Mouse (Mus musculus): Measurements from ENCODE around the gene Catsperg1.
"Not testable (repeated sequence)": the region's sequence is repeated elsewhere in the genome, so short reads cannot be mapped to it uniquely, and the experiment has no call there.

The Catsperg1 gene

DNA sequence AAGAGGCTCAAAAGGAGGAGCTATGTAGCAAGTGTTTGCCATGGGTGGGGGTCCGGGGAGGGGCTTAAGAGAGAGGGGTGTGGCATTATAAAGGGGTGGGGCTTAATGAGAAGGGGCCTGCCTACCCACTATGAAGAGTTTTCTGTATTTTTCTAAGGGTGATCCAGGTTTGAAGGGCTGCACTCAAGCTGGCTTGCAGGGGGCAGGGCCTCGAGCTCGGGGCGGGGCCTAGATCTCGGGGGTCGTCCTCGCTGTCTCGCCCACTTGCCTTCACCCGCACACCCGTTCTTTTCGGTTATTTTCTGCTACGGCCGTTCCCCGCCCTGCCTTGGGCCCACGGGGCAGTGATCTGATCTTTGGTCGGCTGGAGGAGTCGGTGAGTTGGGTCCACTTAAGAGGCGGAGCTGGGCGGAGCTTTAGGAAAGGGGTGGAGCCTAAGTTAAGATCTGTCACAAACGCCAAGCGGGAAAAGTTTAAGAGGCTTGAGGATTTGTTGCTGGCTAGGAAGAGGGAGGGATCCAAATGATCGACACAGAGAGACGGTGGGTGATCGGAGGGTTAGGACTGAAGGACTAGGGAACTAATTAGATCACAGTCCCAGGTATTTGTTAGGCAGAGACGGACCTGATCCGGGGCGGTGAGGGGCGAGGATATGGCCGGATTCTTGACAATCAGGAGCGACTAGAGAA is 43.6 kb downstream of the Catsperg1 start, which contains the start of the genes Ggn and Spred3:
Gene Ggn, plus strand, starts transcription at position 145 of the 689 bp plus-strand sequence.
Gene Spred3, minus strand, starts transcription at position 346 of the 689 bp plus-strand sequence.
- peak; percentile 38 for DNase-seq (ENCODE audit: low spot score)

DNA sequence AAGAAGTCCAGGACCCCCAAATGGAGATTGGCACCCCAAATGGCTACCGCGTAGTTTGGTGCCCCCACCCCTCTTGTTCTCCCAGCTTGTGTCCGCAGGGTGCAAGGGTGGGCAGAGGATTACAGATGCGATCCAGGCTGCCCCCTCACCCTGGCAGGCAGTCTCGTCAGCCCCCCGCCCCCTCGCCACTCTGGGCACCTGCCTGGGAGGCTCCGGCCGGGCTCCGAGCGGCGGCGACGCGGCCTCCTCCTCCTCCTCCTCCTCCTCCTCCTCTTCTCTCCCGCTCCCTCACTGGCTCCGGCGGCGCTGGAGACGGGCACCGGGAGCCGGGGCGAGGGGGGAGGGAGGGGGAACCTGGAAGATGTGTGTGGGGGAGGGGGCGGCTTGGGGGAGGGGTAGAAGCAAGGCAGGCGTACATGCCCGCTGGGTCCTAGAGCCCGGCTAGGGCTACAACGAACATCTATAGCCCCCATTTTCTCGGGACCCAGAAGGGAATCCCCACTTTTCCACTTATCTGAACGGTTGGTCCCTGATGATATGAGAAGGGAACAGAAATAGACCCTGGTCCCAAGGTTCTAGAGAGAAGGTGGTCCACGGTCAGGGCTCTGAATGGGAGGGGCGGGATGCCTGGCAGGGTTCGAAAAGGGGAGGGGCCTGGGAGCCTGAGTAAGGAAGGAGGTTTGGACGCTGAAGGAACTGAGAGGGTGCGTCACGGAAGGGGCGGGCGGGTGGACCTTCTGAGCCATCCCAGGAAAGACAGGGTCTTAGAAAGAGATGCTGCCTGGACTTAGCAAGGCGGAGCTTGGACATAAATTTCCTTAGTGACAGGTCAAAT is 44.4 kb downstream of the Catsperg1 start:
- DNase-seq (ENCODE audit: low spot score): no peak

DNA sequence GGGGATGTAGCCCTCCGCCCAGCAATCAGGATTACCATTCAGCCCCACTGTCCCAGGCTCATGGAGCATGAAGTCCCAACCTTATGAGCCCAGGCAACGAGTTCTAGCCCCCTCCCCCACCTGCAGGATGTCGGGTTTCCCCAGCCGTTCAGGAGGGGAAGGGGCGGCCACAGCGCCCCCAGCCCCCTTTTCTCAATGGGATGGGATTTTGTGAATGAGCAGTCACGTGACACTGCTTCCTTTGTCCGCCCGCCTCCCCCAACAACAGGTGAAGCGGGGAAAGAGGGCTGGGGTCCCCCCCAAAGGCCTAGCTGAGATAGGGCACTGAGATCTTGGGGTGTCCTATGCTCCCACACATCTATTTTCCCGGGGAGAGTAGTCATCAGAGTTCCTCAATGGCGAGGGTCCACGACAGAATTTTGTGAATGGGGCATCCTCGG is 45.0 kb downstream of the Catsperg1 start:
- no peak for DNase-seq (ENCODE audit: low spot score)

DNA sequence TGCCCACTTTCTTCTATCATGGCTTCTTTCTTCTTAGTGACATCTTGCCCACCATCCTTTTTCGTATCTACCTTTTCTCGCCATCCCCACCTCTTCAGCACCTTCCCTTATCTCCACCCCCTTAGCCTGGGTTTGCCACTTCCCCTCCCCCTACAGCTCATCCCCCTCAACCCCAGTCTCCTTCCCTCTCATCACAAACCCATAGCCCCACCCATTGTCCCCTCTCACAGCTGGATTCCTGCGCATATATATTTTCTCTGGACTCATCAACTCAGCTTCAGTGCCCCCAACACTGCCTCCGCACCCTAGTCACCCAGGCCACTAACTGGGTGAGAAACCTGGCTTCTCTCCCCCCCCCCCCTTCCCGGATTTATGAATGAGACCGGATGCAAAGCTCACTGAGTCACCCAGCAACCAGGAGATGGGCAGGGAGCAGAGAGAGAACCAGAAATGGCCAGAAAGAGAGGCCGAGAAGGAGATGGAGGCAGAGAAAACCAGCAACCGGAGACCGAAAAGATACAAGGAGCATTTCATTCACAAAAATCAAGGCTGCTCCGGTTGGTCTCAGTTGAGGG is 45.6 kb downstream of the Catsperg1 start:
- no peak for DNase-seq (ENCODE audit: low spot score)

DNA sequence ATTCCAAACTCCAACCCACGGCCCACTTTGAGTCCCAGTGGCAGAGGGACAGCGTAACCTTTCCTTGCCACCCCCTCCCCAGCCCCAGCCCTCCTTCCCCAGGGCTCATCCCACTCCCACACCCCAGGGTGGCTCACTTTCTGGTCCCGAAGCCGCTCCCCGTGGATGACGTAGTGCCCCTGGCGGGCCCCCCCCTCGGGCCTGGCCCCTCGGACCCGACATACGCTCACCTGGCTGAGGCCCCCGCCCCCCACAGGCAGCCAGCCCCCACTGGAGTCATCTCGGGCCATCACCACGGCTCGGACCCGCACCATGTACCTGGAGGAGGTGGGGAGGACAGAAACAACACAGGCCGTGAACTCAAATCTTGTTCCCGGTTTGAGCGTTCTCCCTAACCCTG is 46.2 kb downstream of the Catsperg1 start:
- DNase-seq (ENCODE audit: low spot score): no peak

DNA sequence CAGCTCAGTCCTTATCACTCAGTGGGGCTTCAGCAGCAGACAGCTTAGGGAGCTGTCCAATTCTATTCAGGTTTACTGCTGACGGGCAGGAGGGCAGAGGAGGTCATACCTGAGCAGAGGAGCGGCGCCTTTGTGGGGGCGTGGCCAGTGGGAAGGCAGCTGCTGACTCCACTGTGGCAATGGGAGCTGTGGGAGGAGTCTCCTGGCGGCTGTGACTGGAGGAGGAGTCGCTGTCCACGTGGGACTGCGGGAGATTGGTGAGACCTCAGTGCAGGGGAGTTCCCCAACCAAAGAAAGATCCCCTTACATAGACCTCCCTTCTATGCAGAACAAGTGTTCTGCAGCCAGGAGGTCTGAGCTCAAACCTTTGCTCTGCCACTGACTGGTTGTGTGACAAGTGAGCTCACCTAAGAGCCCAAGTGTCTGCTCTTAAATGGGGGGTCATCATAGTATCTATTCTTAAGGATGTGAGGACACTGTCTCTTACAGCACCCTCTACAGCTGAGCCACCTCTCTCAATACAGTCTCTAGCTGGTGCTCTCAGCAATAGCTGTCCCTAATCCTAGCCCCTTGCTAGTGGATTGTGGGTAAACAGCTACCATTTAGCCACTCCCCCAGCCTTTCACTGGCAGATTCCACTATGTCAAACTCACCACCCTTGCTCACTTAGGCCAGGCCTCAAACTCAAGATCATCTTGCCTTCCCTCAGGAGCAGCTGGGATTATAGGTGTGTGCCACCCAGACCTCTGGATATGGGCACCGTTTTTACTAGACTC is 50.9 kb downstream of the Catsperg1 start:
- no peak for DNase-seq (ENCODE audit: low spot score)

DNA sequence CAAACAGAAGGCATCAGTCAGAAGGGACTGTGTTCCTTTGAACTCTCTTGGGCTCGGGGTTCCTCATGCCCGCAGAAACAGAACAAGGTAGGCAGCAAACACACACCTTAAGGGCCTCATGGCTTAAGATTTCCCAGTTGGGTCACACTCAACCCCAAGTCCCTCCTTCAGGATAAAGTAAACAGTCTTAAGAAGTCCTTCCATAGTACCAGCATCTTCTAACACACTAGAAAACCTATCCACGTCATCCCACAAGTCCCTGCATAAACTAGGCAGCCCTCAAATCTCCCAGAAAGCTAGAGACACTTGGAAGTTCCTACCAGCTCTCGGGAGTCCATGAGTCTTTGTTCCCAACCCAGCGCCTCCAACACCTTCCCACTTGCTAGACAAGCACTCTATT is 51.5 kb downstream of the Catsperg1 start:
- no peak for DNase-seq (ENCODE audit: low spot score)

DNA sequence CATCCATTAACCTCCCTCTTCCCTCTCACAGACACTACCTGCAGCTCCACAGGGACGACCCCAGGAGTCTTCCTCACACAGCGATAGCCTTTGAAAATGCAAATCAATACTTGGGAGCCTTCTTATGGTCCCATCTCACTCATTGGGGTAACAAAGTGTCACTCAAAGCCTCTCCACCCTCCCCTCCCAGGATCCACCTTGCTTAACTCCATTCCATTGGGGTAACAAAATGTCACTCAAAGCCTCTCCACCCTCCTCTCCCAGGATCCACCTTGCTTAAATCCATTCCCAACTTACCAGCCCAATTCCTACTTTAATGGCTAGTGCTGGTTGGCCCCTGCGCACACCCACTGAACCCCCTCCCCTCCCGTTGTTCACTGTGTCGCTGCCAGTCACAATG is 55.6 kb downstream of the Catsperg1 start:
- no peak for DNase-seq (ENCODE audit: low spot score)

DNA sequence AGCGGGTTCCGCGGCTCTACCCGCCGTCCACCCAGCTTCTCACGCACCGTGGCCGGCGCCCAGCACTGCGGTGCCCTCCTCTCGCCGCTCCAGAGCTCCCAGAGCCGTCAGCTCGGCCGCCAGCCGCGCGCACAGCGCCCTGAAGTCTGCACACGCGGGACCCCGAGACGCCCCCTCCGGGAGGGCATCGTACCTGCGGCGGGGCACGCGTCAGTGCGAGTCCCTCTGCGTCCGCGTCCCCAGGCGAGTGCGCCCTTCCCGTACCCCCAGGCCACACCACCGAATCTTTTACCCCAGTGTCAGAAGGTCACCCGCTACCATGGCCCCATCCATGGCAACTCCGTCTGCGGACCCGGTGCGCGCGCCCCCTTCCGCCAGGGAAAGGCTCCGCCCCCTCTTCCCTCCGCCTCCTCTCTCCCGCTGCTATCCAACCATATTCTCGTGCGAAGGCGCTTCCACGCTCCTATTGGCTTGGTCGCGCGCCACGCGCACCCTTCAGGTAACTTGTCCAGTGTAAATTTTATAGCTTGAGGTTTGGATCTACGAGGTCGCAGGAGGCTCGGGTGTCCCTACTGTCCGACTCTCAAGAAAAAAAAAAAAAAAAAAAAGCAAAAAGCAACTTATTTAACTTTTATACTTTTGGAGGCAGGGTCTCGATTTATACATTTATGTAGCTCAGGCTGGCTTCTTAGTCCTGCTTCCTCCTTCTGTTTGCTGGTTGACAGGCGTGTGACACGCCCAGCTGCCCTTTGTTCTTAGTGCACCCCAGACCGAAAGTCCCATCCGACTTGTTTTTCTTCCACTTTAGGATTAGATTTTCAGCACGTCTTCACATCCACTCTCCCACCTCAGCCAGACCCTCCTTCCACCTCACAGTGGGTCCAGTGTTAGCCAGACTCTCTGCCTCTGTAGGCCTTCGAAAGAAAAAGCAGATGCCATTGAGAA is 57.7 kb downstream of the Catsperg1 start, which contains the start of gene Fam98c:
Gene Fam98c, minus strand, starts transcription at position 397 of the 945 bp plus-strand sequence.
- DNase-seq (ENCODE audit: low spot score): peak; percentile 53

DNA sequence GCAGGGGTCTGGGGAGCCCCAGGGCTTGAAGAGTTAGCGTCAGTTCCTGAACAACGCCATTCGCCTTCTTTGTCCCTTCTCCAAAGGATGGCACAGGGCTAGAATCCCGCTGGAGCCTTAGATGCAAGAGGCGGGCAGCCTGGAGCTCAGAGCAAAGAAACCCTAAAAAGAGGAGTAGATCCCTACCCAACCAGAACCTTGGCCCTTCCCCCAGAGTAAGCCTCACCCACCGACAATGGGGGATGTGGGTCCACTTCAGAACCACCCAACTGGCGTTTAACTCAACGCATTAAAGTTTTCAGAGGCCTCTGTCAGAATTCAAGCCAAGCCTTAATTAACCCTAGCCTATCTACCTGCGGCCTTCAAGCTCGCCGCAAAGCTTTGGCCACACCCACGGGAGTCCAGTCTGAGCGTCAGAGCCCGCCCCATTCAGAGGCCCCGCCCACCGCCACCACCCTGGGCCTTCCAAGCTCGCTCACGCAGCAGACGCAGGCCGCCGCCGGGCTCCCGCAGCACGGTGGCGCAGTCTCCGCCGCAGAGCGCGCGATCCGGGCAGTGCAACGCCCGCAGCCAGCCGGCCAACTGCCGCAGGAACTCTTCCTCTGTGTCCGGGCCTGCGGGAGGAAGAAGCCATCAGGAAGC is 58.5 kb downstream of the Catsperg1 start:
- DNase-seq (ENCODE audit: low spot score): peak; percentile 71

DNA sequence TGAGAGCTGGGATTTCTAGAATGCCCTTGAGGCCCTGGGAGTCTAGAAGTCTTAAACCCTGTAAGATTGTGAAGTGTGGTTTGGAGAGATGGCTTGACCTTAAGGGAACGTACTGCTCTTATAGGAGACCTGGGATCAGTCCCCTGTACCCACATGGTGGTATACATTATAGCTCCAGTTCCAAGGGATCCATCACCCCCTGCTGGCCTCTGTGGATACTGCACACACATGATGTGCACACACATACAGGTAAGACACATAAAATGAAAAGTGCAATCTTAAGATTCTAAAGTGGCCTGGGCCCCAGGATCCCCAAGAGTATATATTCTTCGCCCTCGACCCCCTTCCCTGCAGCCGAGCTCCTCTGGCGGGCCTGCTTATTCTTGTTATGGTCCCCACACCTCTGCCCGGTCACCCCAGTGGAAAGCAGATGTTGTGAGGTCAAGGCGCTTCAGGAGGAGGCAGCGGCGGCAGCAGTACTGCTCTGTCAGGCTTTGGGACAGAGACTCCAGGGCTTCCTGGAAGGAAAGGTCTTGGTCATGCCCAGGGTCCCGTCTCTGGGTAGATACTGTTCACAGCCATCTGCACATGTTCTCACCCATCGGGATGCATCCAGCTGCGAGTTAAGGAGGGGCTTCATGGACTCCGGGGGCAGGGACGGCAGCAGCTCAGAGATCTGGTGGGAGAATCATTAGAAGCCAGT is 59.7 kb downstream of the Catsperg1 start:
- no peak for DNase-seq (ENCODE audit: low spot score)

DNA sequence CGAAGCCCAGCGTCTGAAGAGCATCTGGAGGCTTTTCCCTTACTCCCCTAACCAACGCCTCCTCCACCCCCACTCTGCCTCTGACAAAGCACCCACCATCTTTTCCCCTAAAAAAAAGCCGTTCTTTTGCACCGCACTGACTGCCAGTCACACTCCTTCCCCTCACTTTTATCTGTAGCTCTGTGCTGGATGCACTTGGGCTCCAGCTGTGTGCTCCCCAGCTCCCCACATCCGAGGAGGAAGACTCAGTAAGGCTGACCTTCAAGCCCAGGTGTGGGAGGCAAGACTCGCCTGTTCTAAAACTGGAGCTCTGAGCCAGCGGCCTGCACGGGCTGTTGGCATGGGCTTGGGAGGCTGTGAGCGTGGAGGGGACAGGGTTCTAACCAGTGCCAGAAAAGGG is 62.3 kb downstream of the Catsperg1 start:
- DNase-seq (ENCODE audit: low spot score): no peak

DNA sequence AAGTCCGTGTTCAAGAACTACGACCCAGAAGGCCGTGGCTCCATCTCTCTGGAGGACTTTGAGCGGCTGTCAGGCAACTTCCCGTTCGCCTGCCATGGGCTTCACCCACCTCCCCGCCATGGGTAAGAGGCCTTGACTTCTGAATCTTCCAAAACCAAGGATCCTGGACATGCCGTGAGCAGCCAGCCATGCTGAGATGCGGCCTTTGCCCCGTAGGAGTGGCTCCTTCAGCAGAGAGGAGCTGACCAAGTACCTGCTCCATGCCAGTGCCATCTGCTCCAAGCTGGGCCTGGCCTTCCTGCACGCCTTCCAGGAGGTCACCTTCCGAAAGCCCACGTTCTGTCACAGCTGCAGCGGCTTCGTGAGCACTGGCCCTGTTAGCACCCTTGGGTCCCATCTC is 65.1 kb downstream of the Catsperg1 start:
- no peak for DNase-seq (ENCODE audit: low spot score)

DNA sequence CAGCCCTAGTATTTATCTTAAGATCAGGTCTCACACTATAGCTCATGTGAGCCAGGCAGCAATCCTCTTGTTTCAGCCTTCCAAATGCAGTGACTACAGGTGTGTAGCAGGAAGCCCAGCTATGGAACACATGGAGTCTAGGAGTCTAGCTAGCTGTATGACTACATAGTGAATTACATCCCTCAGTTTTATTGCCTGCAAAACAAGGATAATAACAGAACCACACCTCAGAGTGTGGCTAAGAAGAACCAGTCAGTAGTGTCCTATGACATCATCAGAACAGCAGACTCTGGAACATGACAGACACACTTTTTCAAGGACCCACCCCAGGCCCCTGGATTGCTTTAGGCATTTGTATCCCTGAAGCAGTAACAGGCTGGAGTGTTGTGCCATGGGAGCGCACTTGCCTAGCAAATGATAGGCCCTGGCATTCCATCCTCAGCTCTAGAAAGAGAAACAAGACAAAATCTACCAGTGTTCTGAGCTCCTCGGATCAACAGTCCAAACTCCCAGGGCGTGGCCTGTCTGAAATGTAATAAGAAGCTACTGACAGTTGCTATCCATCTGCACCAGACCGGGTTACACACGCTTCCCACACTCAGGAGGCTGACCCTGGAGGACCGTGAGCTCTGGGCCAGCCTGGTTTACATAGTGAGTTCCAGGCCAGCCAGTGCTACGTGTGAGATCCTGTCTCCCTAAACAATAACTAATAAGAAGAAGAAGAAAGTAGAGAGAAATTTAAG is 67.0 kb downstream of the Catsperg1 start:
- DNase-seq (ENCODE audit: low spot score): no peak

DNA sequence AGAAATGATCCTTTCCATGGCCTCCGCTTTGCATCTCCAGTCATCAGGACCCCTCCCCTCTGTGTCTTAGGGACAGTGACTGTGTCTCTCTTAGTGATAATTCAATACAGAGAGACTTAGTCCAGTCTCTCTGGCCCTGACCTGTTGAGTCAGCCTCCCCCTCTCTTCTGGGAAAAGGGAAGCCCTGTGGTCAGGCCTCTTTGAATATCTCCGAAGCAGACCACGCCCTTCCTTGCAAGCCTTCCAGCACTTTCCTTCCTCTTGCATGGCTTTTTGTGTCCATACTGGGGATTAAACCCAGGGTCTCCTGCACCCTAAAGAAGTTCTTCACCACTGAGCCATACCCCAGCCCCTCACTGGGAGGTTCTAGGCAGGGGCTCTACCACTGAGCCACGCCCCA is 69.8 kb downstream of the Catsperg1 start:
- no peak for DNase-seq (ENCODE audit: low spot score)

DNA sequence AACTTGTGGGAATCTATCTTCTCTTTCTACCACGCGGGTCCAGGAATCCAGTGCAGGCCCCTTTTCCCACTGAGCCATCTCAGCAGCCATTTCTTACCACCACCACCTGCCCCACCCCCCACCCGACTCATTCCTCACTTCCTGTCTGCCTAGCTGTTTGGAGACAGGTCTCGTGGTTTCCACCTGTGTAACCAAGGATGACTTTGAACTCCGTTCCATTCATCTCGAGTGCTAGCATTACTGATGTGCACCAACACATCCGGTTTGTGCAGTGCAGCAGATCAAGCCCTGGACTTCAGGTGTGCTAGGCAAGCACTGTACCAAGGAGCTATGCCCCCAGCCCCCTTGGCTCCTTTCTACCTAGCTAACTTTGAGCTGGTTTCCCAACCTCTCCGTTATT is 72.4 kb downstream of the Catsperg1 start:
- no peak for DNase-seq (ENCODE audit: low spot score)

DNA sequence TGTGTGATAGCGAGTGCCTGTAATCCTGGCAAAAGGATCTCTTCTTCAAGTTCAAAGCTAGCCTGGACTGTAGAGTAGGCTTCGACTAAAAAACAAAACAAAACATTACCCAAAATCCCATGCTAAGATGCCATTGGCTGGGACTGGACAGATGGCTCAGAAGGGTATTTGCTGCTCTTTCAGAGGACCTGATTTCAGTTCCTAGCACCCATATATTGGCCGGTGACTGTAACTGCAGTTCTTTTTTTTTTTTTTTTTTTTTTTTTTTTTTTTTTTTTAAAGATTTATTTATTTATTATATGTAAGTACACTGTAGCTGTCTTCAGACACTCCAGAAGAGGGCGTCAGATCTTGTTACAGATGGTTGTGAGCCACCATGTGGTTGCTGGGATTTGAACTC is 74.6 kb downstream of the Catsperg1 start:
- DNase-seq (ENCODE audit: low spot score): not testable (repeated sequence)

DNA sequence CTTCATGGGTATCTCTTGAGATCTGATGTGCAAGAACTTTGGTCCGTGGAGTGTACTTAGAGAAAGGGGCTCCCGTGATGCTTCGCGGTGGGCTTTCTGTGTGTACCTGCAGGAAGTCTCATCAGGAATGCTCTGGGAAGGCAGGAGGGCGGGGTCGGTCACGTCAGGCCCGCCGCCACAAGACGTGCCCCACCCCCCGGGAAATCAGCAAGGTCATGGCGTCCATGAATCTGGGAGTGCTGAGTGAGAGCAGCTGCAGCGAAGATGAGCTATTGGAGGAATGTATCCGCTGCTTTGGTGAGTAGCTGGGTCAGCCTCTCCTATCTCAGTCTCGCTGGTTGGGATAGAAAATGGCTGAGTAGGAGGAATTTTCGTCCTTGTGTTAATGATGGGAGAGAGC is 76.4 kb downstream of the Catsperg1 start:
- no peak for DNase-seq (ENCODE audit: low spot score)

Data from spleen, adult 12 weeks (tissue).